ENCODE assay signal across 22 mouse cellular contexts in genomic region chr3:23547546-23547945, GRCm38 (mm10).
DNase-seq lines count a peak whose midpoint lies in the region; TF ChIP-seq lines count a peak whose summit lies in the region.
"Had no signal": no experiment of that assay in that cellular context is flagged by ENCODE, and none has a peak within 500 bp of the region (broad histone marks: within the 10 kb centered on the region; RNA-seq: fewer than 3 reads in every experiment).

No protein-coding gene starts in this region.

- no peak overlapping the region for H3K4me3 ChIP-seq in layer of hippocampus, adult 2 months
- H3K4me3 ChIP-seq in CH12.LX (replicated peaks in 1 of 3; ENCODE audit: low read depth in 2 of 3, low read length in 2 of 3, poor library complexity in 1 of 3) (no peak overlapping the region), MEL (ENCODE audit: control insufficient read depth in 1 of 2, insufficient read depth in 1 of 2, low read depth in 2 of 2, low read length in 2 of 2) (no peak overlapping the region)
- no peak overlapping the region for H3K4me3 ChIP-seq in thymus, adult 2 months (ENCODE audit: control insufficient read depth, insufficient read depth, low read length)
- H3K4me3 ChIP-seq: embryonic facial prominence, embryonic 15.5 days; erythroblast, embryonic 14.5 days; forebrain, embryonic 10.5 days; heart, adult 2 months; heart, embryonic 15.5 days; hindbrain, embryonic 13.5 days had no signal

- H3K9me3 ChIP-seq in CH12.LX (replicated peaks; ENCODE audit: low read length), result no peaks in the 10 kb centered on the region
- no peaks in the 10 kb centered on the region for H3K9me3 ChIP-seq in MEL (replicated peaks; ENCODE audit: insufficient read depth, low read length)
- H3K9me3 ChIP-seq: embryonic facial prominence, embryonic 15.5 days; forebrain, embryonic 10.5 days; G1E; heart, embryonic 15.5 days; hindbrain, embryonic 13.5 days had no signal

- TF ChIP-seq EP300 in CH12.LX (IDR thresholded peaks at IDR 0.05; ENCODE audit: low read length) (no peak), MEL (IDR thresholded peaks at IDR 0.05; ENCODE audit: low read depth in 1 of 2, low read length in 2 of 2) (no peak)

- H3K4me1 ChIP-seq in CH12.LX (ENCODE audit: control insufficient read depth in 1 of 2, insufficient read depth in 2 of 2), result no peaks in the 10 kb centered on the region
- H3K4me1 ChIP-seq in MEL (ENCODE audit: control insufficient read depth in 1 of 2, insufficient read depth in 2 of 2, low read length in 2 of 2), result no peaks in the 10 kb centered on the region
- no peaks in the 10 kb centered on the region for H3K4me1 ChIP-seq in thymus, adult 2 months (replicated peaks; ENCODE audit: control insufficient read depth, insufficient read depth, low read length)
- H3K4me1 ChIP-seq: embryonic facial prominence, embryonic 15.5 days; forebrain, embryonic 10.5 days; heart, embryonic 15.5 days; hindbrain, embryonic 13.5 days had no signal

- no peak overlapping the region for H3K9ac ChIP-seq in CH12.LX (ENCODE audit: insufficient read depth, low read depth)
- no peak overlapping the region for H3K9ac ChIP-seq in MEL (ENCODE audit: control insufficient read depth, low read depth, low read length, poor library complexity, severe bottlenecking)
- H3K9ac ChIP-seq: embryonic facial prominence, embryonic 15.5 days; heart, embryonic 15.5 days; hindbrain, embryonic 13.5 days had no signal

- no peak for DNase-seq in layer of hippocampus, adult 2 months (ENCODE audit: low spot score in 2 of 2)
- DNase-seq in layer of hippocampus, postnatal 36 days, result no peak
- DNase-seq in CH12.LX (ENCODE audit: extremely low read depth), result peak; percentile 15
- peak; percentile 42 for DNase-seq in MEL (ENCODE audit: low read depth, low spot score)
- DNase-seq in gastrocnemius, adult 18-20 months (ENCODE audit: low spot score), result no peak
- DNase-seq in thymus, adult 2 months, result no peak
- DNase-seq: adrenal gland, adult 2 months; adrenal gland, postnatal 36 days; B cell, adult 2 months; cerebellum, adult 8-10 months; cerebellum, postnatal 14 days; embryo, embryonic 11 days; gastrocnemius, postnatal 10 days; heart, adult 2 months; heart, postnatal 14 days had no signal

- WGBS in thymus, adult 2 months, result 88% methylated on average over 3 of the region's 3 CpGs

- in situ Hi-C loops in CH12.LX (cut with MboI; ENCODE audit: low pct_ligation_motif_present, low pct_unique_long_range_greater_than_20kb, low sequenced_read_pairs), result no loop called here

- dilution Hi-C loops in CH12.LX (cut with MboI; ENCODE audit: extremely low pct_ligation_motif_present, extremely low pct_unique_long_range_greater_than_20kb, low sequenced_read_pairs), result no loop called here

- H3K4me2 ChIP-seq in CH12.LX (ENCODE audit: insufficient read depth, low read depth, poor library complexity, severe bottlenecking), result no peak overlapping the region
- H3K4me2 ChIP-seq: embryonic facial prominence, embryonic 15.5 days; heart, embryonic 11.5 days; heart, embryonic 15.5 days; hindbrain, embryonic 13.5 days had no signal

- H3K79me2 ChIP-seq in CH12.LX (replicated peaks; ENCODE audit: control insufficient read depth, extremely low read depth, insufficient read depth, poor library complexity, severe bottlenecking) (no peaks in the 10 kb centered on the region), MEL (ENCODE audit: control insufficient read depth, insufficient read depth, low read length, poor library complexity) (no peaks in the 10 kb centered on the region)

- TF ChIP-seq POLR2A in CH12.LX (IDR thresholded peaks at IDR 0.05; ENCODE audit: low read depth, low read length) (no peak), MEL (IDR thresholded peaks at IDR 0.05; ENCODE audit: control insufficient read depth in 1 of 2, insufficient read depth in 1 of 2, low read depth in 1 of 2, low read length in 2 of 2, poor library complexity in 1 of 2) (no peak)
- no peak for TF ChIP-seq POLR2A in thymus, adult 2 months (IDR thresholded peaks at IDR 0.05; ENCODE audit: control insufficient read depth, extremely low read depth, insufficient read depth, low read length, poor library complexity)

- TF ChIP-seq CTCF in layer of hippocampus, adult 2 months (conservative IDR thresholded peaks at IDR 0.05), result peak; percentile 29
- TF ChIP-seq CTCF in CH12.LX (conservative IDR thresholded peaks at IDR 0.05 in 1 of 2, IDR thresholded peaks at IDR 0.05 in 1 of 2; ENCODE audit: low read depth in 2 of 2, low read length in 2 of 2) (peak in 1 of 2 experiments; percentile 97; a peak in 2 of 4 replicates), MEL (IDR thresholded peaks at IDR 0.05 in 2 of 3, conservative IDR thresholded peaks at IDR 0.05 in 1 of 3; ENCODE audit: control insufficient read depth in 1 of 3, insufficient read depth in 1 of 3, low read depth in 2 of 3, low read length in 3 of 3, poor library complexity in 1 of 3, severe bottlenecking in 1 of 3) (peak in 2 of 3 experiments; percentile 13 to 67; a peak in 3 of 6 replicates)
- TF ChIP-seq CTCF in thymus, adult 2 months (IDR thresholded peaks at IDR 0.05; ENCODE audit: borderline replicate concordance, control insufficient read depth, extremely low read depth, insufficient read depth, low read length, poor library complexity), result no peak

- TF ChIP-seq RAD21 in CH12.LX (IDR thresholded peaks at IDR 0.05; ENCODE audit: low read depth, low read length) (peak; percentile 30), MEL (IDR thresholded peaks at IDR 0.05; ENCODE audit: low read depth, low read length) (peak; percentile 32)

- no peak overlapping the region for H3K27ac ChIP-seq in layer of hippocampus, adult 2 months
- H3K27ac ChIP-seq in CH12.LX (ENCODE audit: insufficient read depth, low read depth) (no peak overlapping the region), MEL (ENCODE audit: control insufficient read depth, low read depth, low read length) (no peak overlapping the region)
- no peak overlapping the region for H3K27ac ChIP-seq in thymus, adult 2 months (ENCODE audit: control insufficient read depth, insufficient read depth, low read length)
- H3K27ac ChIP-seq: embryonic facial prominence, embryonic 15.5 days; forebrain, embryonic 10.5 days; heart, adult 2 months; heart, embryonic 15.5 days; hindbrain, embryonic 13.5 days had no signal

- H3K36me3 ChIP-seq in CH12.LX (replicated peaks in 1 of 2; ENCODE audit: control insufficient read depth in 1 of 2, insufficient read depth in 1 of 2, low read length in 1 of 2) (no peaks in the 10 kb centered on the region), MEL (ENCODE audit: control insufficient read depth in 1 of 2, insufficient read depth in 2 of 2, low read length in 2 of 2) (no peaks in the 10 kb centered on the region)
- no peaks in the 10 kb centered on the region for H3K36me3 ChIP-seq in thymus, adult 2 months (ENCODE audit: control insufficient read depth, insufficient read depth, low read length)
- H3K36me3 ChIP-seq: embryonic facial prominence, embryonic 15.5 days; forebrain, embryonic 10.5 days; G1E; heart, embryonic 15.5 days; hindbrain, embryonic 13.5 days had no signal

- H3K27me3 ChIP-seq in CH12.LX (replicated peaks) (no peaks in the 10 kb centered on the region), MEL (ENCODE audit: control insufficient read depth in 1 of 2, insufficient read depth in 2 of 2, low read length in 2 of 2) (no peaks in the 10 kb centered on the region)
- H3K27me3 ChIP-seq in thymus, adult 2 months (ENCODE audit: control insufficient read depth, insufficient read depth, low read length), result no peaks in the 10 kb centered on the region
- H3K27me3 ChIP-seq: embryonic facial prominence, embryonic 15.5 days; heart, embryonic 15.5 days; hindbrain, embryonic 13.5 days had no signal

TF ChIP-seq in CH12.LX, 34 proteins besides CTCF, POLR2A, EP300 and RAD21:
- TF ChIP-seq MAX (IDR thresholded peaks at IDR 0.05; ENCODE audit: low read length) (no peak), USF2 (conservative IDR thresholded peaks at IDR 0.05; ENCODE audit: low read depth, low read length) (no peak), SMC3 (IDR thresholded peaks at IDR 0.05; ENCODE audit: low read depth, low read length) (peak; percentile 37)
TF ChIP-seq in CH12.LX: peak in this region for 1.

TF ChIP-seq in MEL, 35 proteins besides CTCF, POLR2A, EP300 and RAD21:
- TF ChIP-seq CHD2 (IDR thresholded peaks at IDR 0.05; ENCODE audit: low read length), result no peak
- TF ChIP-seq RCOR1 (IDR thresholded peaks at IDR 0.05; ENCODE audit: low read depth, low read length), result no peak
- TF ChIP-seq SMC3 (IDR thresholded peaks at IDR 0.05; ENCODE audit: low read depth, low read length), result peak; percentile 37
- no peak for TF ChIP-seq TCF12 (IDR thresholded peaks at IDR 0.05; ENCODE audit: low read depth, low read length)

Comparison
In these comparisons a context has a peak if more than half of its experiments do, and no peak if none do; other contexts are left out.
1. DNase-seq: peak in CH12.LX (single experiment) and MEL (single experiment); none in layer of hippocampus, adult 2 months (0 of 2), layer of hippocampus, postnatal 36 days (0 of 2), gastrocnemius, adult 18-20 months (single experiment) and thymus, adult 2 months (single experiment).